Mouse (Mus musculus): ENCODE data around the gene Cfap206. TPM values are rescaled to one million over a fixed set of nuclear protein-coding genes. Genes with fewer than 3 reads are reported as not detected.

The Cfap206 gene
- polyA plus RNA-seq, 1 experiment from 2014 or later, result 0.75 TPM

DNA sequence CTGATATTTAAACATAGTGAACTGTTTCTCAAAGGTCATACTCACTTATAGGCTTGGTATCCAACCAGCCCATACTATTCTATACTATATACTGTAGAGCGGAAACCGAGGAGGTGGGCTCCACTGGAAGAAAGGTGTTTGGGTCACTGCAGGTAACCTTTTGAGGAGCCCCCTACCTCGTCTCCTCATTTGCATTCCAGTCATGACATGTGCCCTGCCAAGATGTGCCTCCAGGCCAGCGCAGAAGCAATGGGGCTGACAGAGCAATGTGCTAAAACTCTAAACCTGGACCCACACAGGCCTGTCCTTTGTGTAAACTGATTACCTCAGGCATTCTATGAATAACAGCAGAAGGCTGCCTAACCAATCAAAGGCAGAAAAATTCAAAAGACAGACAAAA lies 5.7 kb downstream of the Cfap206 start:
- Histone ChIP-seq H3K36me3 (ENCODE audit: control insufficient read depth, insufficient read depth, low read length) (no peaks in the 10 kb centered on the region), H3K9me3 (ENCODE audit: control insufficient read depth, low read depth, low read length) (peaks cover 3% of the 10 kb centered on the region; the same call in 1 of the 2 replicates), H3K4me3 (ENCODE audit: low read depth, low read length) (no peak overlapping the region), H3K27ac (ENCODE audit: low read length) (no peak overlapping the region), H3K9ac (replicated peaks; ENCODE audit: low read depth, low read length) (no peak overlapping the region), H3K27me3 (ENCODE audit: control insufficient read depth, insufficient read depth, low read length) (no peaks in the 10 kb centered on the region), H3K4me2 (replicated peaks; ENCODE audit: low read depth, low read length) (no peak overlapping the region), H3K4me1 (ENCODE audit: control insufficient read depth, insufficient read depth, low read length) (no peaks in the 10 kb centered on the region)
- ATAC-seq (ENCODE audit: insufficient number of reproducible peaks, insufficient read depth, low FRiP score, low read depth), result no peak
- 66% methylated on average over 4 of the region's 4 CpGs for WGBS

DNA sequence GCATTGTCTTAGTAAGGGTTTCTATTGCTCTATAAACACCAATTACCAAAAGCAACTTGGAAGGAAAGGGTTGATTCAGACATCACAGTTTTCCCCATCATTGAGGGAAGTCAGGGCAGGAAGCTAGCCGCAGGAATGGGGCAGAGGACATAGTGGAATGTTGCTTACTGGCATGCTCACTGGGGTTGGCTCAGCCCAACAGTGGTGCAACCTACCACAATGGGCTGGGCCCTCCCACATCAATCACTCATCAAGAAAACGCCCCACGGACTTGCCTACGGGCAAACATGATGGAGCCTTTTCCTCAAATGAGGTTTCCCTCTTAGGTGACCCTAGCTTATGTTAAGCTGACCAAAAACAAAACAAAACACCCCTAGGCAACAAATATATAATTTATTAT lies 6.8 kb downstream of the Cfap206 start:
- no peak for ATAC-seq (ENCODE audit: insufficient number of reproducible peaks, insufficient read depth, low FRiP score, low read depth)
- no peaks in the 10 kb centered on the region for H3K27me3 ChIP-seq (ENCODE audit: control insufficient read depth, insufficient read depth, low read length)
- H3K9me3 ChIP-seq (ENCODE audit: control insufficient read depth, low read depth, low read length), result peaks cover 3% of the 10 kb centered on the region; the same call in 1 of the 2 replicates
- H3K27ac ChIP-seq (ENCODE audit: low read length), result no peak overlapping the region
- H3K4me3 ChIP-seq (ENCODE audit: low read depth, low read length), result no peak overlapping the region
- 75% methylated on average over 4 of the region's 4 CpGs for WGBS
- no peaks in the 10 kb centered on the region for H3K36me3 ChIP-seq (ENCODE audit: control insufficient read depth, insufficient read depth, low read length)
- H3K4me1 ChIP-seq (ENCODE audit: control insufficient read depth, insufficient read depth, low read length), result no peaks in the 10 kb centered on the region
- no peak overlapping the region for H3K9ac ChIP-seq (replicated peaks; ENCODE audit: low read depth, low read length)
- no peak overlapping the region for H3K4me2 ChIP-seq (replicated peaks; ENCODE audit: low read depth, low read length)

DNA sequence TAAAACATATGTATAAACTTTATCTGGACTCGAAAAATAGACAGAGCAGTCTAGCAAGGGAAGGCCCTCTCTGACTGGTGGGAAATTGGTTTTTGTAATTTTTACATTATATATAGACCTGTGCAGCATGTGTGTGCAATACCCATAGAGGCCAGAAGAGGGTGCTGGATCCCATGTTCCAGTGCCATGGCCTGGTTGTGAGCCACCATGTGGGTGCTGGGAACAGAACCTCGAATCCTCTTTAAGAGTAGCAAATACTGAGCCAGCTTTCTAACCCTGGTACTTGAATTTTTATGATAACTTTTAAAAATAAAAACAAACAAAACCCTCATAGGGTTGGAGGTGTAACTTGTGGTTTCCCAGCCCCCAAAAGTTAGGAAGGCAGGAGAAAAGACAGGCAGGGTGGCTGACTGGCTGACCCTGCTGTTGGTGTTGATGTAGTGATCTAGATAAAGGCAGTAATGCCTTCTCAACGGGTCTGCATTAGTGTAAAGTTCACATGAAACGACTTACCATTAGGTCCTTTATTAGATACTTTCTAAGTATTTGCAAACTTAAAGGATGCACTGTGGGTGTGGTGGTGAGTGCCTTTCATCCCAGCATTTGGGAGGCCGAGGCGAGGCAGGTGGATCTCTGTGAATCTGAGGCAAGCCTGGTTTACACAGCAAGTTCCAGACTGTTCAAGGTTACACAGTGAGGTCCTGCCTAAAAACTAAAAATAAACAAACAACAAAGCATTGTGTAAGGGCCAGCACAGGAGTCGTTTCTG lies 9.7 kb downstream of the Cfap206 start:
- ATAC-seq (ENCODE audit: insufficient number of reproducible peaks, insufficient read depth, low FRiP score, low read depth), result no peak
- no peak overlapping the region for H3K4me3 ChIP-seq (ENCODE audit: low read depth, low read length)
- no peaks in the 10 kb centered on the region for H3K27me3 ChIP-seq (ENCODE audit: control insufficient read depth, insufficient read depth, low read length)
- no peaks in the 10 kb centered on the region for H3K36me3 ChIP-seq (ENCODE audit: control insufficient read depth, insufficient read depth, low read length)
- no peak overlapping the region for H3K4me2 ChIP-seq (replicated peaks; ENCODE audit: low read depth, low read length)
- H3K4me1 ChIP-seq (ENCODE audit: control insufficient read depth, insufficient read depth, low read length), result no peaks in the 10 kb centered on the region
- H3K9ac ChIP-seq (replicated peaks; ENCODE audit: low read depth, low read length), result no peak overlapping the region
- H3K27ac ChIP-seq (ENCODE audit: low read length), result no peak overlapping the region
- peaks cover 3% of the 10 kb centered on the region; the same call in 1 of the 2 replicates for H3K9me3 ChIP-seq (ENCODE audit: control insufficient read depth, low read depth, low read length)
- 85% methylated on average over 7 of the region's 7 CpGs for WGBS

DNA sequence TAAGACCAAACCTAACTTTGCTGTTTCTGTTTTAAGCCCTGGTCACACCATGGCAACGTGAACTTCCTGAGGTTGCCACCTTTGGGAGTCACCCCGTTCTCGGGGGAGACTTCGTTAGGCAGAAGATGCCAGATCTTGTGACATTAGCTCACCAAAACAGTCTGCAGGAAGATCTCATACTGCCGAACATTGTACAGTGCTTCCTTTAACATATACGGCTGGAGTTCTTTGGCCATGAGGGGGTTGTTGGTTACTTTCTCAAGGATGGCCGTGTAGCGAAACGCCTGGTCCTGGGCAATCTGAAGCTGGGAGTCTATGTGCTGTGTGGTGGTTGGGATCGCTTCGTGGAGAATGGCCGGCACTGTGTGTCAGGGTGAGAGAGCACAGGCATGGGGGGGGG lies 10.6 kb downstream of the Cfap206 start:
- no peak for ATAC-seq (ENCODE audit: insufficient number of reproducible peaks, insufficient read depth, low FRiP score, low read depth)
- 96% methylated on average over 12 of the region's 12 CpGs for WGBS
- Histone ChIP-seq H3K9me3 (ENCODE audit: control insufficient read depth, low read depth, low read length) (peaks cover 3% of the 10 kb centered on the region; the same call in 1 of the 2 replicates), H3K27me3 (ENCODE audit: control insufficient read depth, insufficient read depth, low read length) (no peaks in the 10 kb centered on the region), H3K9ac (replicated peaks; ENCODE audit: low read depth, low read length) (no peak overlapping the region), H3K4me1 (ENCODE audit: control insufficient read depth, insufficient read depth, low read length) (no peaks in the 10 kb centered on the region), H3K4me3 (ENCODE audit: low read depth, low read length) (no peak overlapping the region), H3K36me3 (ENCODE audit: control insufficient read depth, insufficient read depth, low read length) (no peaks in the 10 kb centered on the region), H3K27ac (ENCODE audit: low read length) (no peak overlapping the region), H3K4me2 (replicated peaks; ENCODE audit: low read depth, low read length) (no peak overlapping the region)

DNA sequence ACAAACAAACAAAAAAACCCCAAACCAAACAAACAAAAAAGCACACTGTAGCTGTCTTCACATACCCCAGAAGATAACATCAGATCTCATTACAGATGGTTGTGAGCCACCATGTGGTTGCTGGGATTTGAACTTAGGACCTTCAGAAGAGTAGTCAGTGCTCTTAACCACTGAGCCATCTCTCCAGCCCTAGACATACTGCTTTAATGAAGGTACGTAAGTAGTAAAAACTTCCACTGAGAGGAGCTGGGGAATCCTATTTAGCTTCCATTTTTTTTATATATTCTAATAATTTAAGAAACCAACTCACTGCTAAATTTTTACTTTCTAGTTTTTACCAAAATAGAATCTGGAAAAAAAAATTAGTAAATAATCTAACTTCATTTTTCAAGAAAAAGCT lies 14.9 kb downstream of the Cfap206 start:
- H3K27ac ChIP-seq (ENCODE audit: low read length), result no peak overlapping the region
- no peaks in the 10 kb centered on the region for H3K27me3 ChIP-seq (ENCODE audit: control insufficient read depth, insufficient read depth, low read length)
- H3K4me2 ChIP-seq (replicated peaks; ENCODE audit: low read depth, low read length), result no peak overlapping the region
- H3K4me1 ChIP-seq (ENCODE audit: control insufficient read depth, insufficient read depth, low read length), result no peaks in the 10 kb centered on the region
- H3K36me3 ChIP-seq (ENCODE audit: control insufficient read depth, insufficient read depth, low read length), result no peaks in the 10 kb centered on the region
- peaks cover 3% of the 10 kb centered on the region; the same call in 1 of the 2 replicates for H3K9me3 ChIP-seq (ENCODE audit: control insufficient read depth, low read depth, low read length)
- no peak overlapping the region for H3K9ac ChIP-seq (replicated peaks; ENCODE audit: low read depth, low read length)
- H3K4me3 ChIP-seq (ENCODE audit: low read depth, low read length), result no peak overlapping the region
- no peak for ATAC-seq (ENCODE audit: insufficient number of reproducible peaks, insufficient read depth, low FRiP score, low read depth)
- 93% methylated on average over 1 of the region's 1 CpGs for WGBS

DNA sequence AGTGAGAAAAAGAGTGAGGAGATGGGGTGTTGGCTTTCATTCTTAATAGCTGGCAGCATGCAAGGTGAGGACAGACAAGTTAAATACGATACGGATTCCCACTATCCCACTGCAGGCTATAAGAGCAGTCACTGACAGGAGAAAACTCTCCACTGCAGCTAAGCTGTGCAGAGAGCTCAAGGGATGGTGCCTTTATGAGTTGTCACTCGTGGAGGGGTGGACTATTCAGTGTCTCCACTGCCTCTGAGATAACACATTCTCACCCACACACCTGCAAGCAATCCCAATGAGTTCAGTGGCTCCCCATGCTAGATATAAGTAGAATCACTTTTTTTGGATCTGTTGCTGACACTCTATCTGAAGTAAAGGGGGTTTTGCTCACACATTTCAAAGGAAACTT lies 21.9 kb downstream of the Cfap206 start:
- no peak overlapping the region for H3K9ac ChIP-seq (replicated peaks; ENCODE audit: low read depth, low read length)
- no peaks in the 10 kb centered on the region for H3K27me3 ChIP-seq (ENCODE audit: control insufficient read depth, insufficient read depth, low read length)
- no peaks in the 10 kb centered on the region for H3K9me3 ChIP-seq (ENCODE audit: control insufficient read depth, low read depth, low read length)
- no peak for ATAC-seq (ENCODE audit: insufficient number of reproducible peaks, insufficient read depth, low FRiP score, low read depth)
- H3K4me3 ChIP-seq (ENCODE audit: low read depth, low read length), result no peak overlapping the region
- no peak overlapping the region for H3K27ac ChIP-seq (ENCODE audit: low read length)
- no peaks in the 10 kb centered on the region for H3K4me1 ChIP-seq (ENCODE audit: control insufficient read depth, insufficient read depth, low read length)
- H3K4me2 ChIP-seq (replicated peaks; ENCODE audit: low read depth, low read length), result no peak overlapping the region
- WGBS, result 74% methylated on average over 3 of the region's 3 CpGs
- H3K36me3 ChIP-seq (ENCODE audit: control insufficient read depth, insufficient read depth, low read length), result no peaks in the 10 kb centered on the region

DNA sequence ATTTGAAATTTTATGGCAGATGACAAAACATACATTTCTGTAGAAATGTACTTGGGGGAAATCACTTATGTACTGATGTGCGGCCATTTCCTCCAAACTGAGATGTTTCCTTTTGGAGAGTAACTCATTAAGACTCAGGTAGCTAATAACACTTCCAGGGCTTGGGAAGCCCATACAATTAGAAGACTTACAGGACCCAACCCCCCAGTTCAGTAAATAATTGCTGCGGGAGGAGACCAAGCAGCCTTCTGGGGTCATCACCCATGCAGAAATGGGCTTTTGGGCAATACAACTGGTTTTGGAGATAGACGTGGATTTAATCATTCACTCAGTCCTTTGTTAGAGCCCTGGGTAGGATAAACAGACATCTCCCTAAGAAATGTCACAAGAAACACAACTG lies 22.8 kb downstream of the Cfap206 start:
- H3K4me3 ChIP-seq (ENCODE audit: low read depth, low read length), result no peak overlapping the region
- WGBS, result 58% methylated on average over 3 of the region's 3 CpGs
- no peak overlapping the region for H3K9ac ChIP-seq (replicated peaks; ENCODE audit: low read depth, low read length)
- no peak for ATAC-seq (ENCODE audit: insufficient number of reproducible peaks, insufficient read depth, low FRiP score, low read depth)
- H3K27ac ChIP-seq (ENCODE audit: low read length), result no peak overlapping the region
- no peaks in the 10 kb centered on the region for H3K4me1 ChIP-seq (ENCODE audit: control insufficient read depth, insufficient read depth, low read length)
- H3K4me2 ChIP-seq (replicated peaks; ENCODE audit: low read depth, low read length), result no peak overlapping the region
- no peaks in the 10 kb centered on the region for H3K36me3 ChIP-seq (ENCODE audit: control insufficient read depth, insufficient read depth, low read length)
- no peaks in the 10 kb centered on the region for H3K27me3 ChIP-seq (ENCODE audit: control insufficient read depth, insufficient read depth, low read length)
- H3K9me3 ChIP-seq (ENCODE audit: control insufficient read depth, low read depth, low read length), result no peaks in the 10 kb centered on the region

DNA sequence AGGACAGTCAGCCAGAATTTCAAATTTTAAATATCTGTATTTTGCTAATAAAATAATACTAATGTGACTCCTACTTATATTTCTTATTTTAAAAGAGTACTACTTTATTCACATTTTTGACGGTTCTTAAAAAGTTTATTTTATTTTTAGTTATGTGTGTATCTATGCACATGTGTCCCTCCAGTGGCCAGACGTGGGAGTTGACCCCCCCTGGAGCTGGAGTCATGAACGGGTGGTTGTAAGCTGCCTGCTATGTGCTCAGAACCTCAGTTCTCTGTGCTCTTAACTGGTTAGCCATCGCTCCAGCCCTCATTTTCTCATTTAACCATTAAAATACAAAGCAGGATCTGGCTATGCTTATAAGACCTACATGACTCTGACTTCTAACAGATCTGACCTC lies 27.0 kb downstream of the Cfap206 start:
- no peak for ATAC-seq (ENCODE audit: insufficient number of reproducible peaks, insufficient read depth, low FRiP score, low read depth)
- no peaks in the 10 kb centered on the region for H3K9me3 ChIP-seq (ENCODE audit: control insufficient read depth, low read depth, low read length)
- no peak overlapping the region for H3K4me2 ChIP-seq (replicated peaks; ENCODE audit: low read depth, low read length)
- H3K27ac ChIP-seq (ENCODE audit: low read length), result no peak overlapping the region
- WGBS, result 64% methylated on average over 4 of the region's 4 CpGs
- no peaks in the 10 kb centered on the region for H3K36me3 ChIP-seq (ENCODE audit: control insufficient read depth, insufficient read depth, low read length)
- no peak overlapping the region for H3K4me3 ChIP-seq (ENCODE audit: low read depth, low read length)
- H3K4me1 ChIP-seq (ENCODE audit: control insufficient read depth, insufficient read depth, low read length), result no peaks in the 10 kb centered on the region
- no peaks in the 10 kb centered on the region for H3K27me3 ChIP-seq (ENCODE audit: control insufficient read depth, insufficient read depth, low read length)
- no peak overlapping the region for H3K9ac ChIP-seq (replicated peaks; ENCODE audit: low read depth, low read length)

DNA sequence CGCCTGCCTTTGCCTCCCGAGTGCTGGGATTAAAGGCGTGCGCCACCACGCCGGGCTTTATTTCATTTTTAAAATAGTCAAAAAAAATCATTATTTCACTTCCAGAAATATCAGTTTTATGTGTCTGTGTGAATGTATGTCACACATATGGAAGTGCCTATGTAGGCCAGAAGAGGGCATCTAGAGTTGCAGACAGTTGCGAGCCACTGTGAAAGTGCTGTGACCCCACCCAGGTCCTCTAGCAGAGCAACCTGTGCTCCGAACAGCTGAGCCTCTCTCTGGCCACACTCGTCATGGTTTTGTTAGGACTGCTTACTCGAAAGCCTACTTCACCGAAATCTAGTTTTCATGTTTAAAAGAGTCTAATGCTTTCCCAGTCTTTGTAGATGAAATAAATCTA lies 27.8 kb downstream of the Cfap206 start:
- WGBS, result 96% methylated on average over 11 of the region's 11 CpGs
- H3K27me3 ChIP-seq (ENCODE audit: control insufficient read depth, insufficient read depth, low read length), result no peaks in the 10 kb centered on the region
- H3K4me2 ChIP-seq (replicated peaks; ENCODE audit: low read depth, low read length), result no peak overlapping the region

More for the DNA sequence above, 27.8 kb downstream of the Cfap206 start:
- Histone ChIP-seq H3K27ac (ENCODE audit: low read length) (no peak overlapping the region), H3K4me1 (ENCODE audit: control insufficient read depth, insufficient read depth, low read length) (no peaks in the 10 kb centered on the region), H3K36me3 (ENCODE audit: control insufficient read depth, insufficient read depth, low read length) (no peaks in the 10 kb centered on the region), H3K9ac (replicated peaks; ENCODE audit: low read depth, low read length) (no peak overlapping the region), H3K4me3 (ENCODE audit: low read depth, low read length) (no peak overlapping the region), H3K9me3 (ENCODE audit: control insufficient read depth, low read depth, low read length) (no peaks in the 10 kb centered on the region)
- ATAC-seq (ENCODE audit: insufficient number of reproducible peaks, insufficient read depth, low FRiP score, low read depth), result no peak

Measured in stomach, embryonic 14.5 days (tissue).